Mouse (Mus musculus): ENCODE measurements around the gene Exoc4.

DNA sequence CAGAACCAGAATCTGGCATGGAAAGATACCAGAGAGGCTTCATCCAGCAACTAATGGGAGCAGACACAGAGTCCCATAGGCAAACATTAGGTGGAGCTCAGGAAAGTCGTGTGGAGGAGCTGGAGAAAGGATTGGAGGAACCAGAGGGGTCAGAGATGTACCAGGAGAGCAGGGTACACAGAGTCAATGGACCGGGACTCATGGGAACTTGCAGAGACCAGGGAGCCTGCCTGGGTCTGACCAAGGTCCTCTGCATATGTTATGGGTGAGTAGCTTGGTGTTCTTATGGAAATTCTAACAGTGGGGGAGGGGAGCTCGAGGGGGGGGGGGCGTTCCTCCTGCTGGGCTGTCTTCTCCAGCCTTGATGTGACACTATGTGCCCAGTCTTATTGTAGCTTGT lies 749.7 kb downstream of the Exoc4 start:
- no peak for TF ChIP-seq EP300 (optimal IDR thresholded peaks at IDR 0.05)
- TF ChIP-seq CTCF (IDR thresholded peaks at IDR 0.05; ENCODE audit: low read depth): no peak
